Mouse (Mus musculus) layer of hippocampus, adult 6 months (tissue): ENCODE measurements around the gene Tril. TPM values are rescaled to one million over a fixed set of nuclear protein-coding genes. Genes with fewer than 3 reads are reported as not detected.

ENCODE experiments used
- long read RNA-seq, 2 experiments: library from polyadenylated mRNA; unstranded; transcript quantifications; one replicate each; pipeline ENCODE4 v2.0.0; 2019 to 2020
- polyA plus RNA-seq: library from polyadenylated mRNA; unstranded; fragments of <200 nt; fragmentation: Nextera tagmentation; gene quantifications from 2 replicates; pipeline ENCODE4 v1.2.3, GENCODE M21; 2021

Gene Tril
- polyA plus RNA-seq, result 18.2 and 21.6 TPM in 2 replicates
- long read RNA-seq, experiment 1, full-length matches to known transcripts, result 64 of 66 reads
- long read RNA-seq, experiment 1, partial matches to known transcripts, result 0 of 66 reads
- long read RNA-seq, experiment 1, other reads (novel, unspliced or antisense), result 2 of 66 reads
- long read RNA-seq, experiment 2, full-length matches to known transcripts, result 200 of 200 reads
- long read RNA-seq, experiment 2, partial matches to known transcripts, result 0 of 200 reads
- long read RNA-seq, experiment 2, other reads (novel, unspliced or antisense), result 0 of 200 reads

DNA sequence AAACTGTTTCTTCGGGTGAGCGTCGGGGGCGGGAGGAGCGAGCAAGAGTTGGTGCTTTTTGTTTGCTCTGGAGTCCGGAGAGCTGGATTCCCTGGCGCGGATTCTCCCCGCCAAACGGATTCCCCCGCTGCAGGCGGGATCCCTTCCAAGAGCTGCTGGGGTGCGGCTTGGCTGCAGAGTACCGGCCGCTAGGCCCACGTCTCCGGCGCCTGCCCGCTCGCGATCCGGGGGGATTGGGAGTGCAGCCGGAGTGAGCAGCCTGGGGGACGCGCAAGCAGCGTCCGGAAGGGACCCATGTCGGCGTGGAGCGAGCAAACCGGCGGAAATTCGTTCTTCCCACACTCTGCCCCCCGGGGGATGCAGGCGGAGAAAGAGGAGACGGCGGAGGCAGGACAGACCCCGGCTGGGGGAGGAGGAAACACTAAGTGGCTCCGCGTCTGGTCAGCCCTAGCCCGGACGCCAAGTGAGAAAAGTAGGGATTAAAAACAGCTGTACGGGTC is at the start of gene Tril:
Tril (minus strand) TSS at position 345 of the 500 bp plus-strand sequence.

Other genes with a start within 250 kb of the Tril start
- 0.15 TPM in 1 of 2 replicates, not detected in the other for gene Cpvl, start 157.8 kb upstream of the Tril start, polyA plus RNA-seq
- 27.3 and 32.9 TPM in 2 replicates for gene Chn2, start 218.7 kb upstream of the Tril start, polyA plus RNA-seq